21 mouse cellular contexts compared by ENCODE assay signal in genomic region chr6:121382071-121382470, GRCm38 (mm10). TPM values are rescaled to one million over a fixed set of nuclear protein-coding genes. Genes with fewer than 3 reads are reported as not detected.
A peak's percentile ranks its signal among the peaks of the same experiment; 100 is the strongest.
DNase-seq lines count a peak whose midpoint lies in the region; ATAC-seq lines count a peak whose summit lies in the region.
"Had no signal": no experiment of that assay in that cellular context is flagged by ENCODE, and none has a peak within 500 bp of the region (broad histone marks: within the 10 kb centered on the region; RNA-seq: fewer than 3 reads in every experiment).

No protein-coding gene starts in this region.

- no peak overlapping the region for H3K4me2 ChIP-seq in neural tube, embryonic 12.5 days (replicated peaks)
- H3K4me2 ChIP-seq: forebrain, embryonic 15.5 days; heart, embryonic 12.5 days; hindbrain, embryonic 13.5 days had no signal

- H3K36me3 ChIP-seq in neural tube, embryonic 12.5 days, result no peaks in the 10 kb centered on the region
- H3K36me3 ChIP-seq: forebrain, embryonic 15.5 days; G1E; heart, embryonic 12.5 days had no signal

- H3K4me1 ChIP-seq in neural tube, embryonic 12.5 days, result peaks cover 5% of the 10 kb centered on the region; the same call in 1 of the 2 replicates
- H3K4me1 ChIP-seq: forebrain, embryonic 15.5 days; heart, embryonic 12.5 days had no signal

- 0 out of 2 replicates have a peak, but pooled peaks have one; percentile 30 for ATAC-seq in neural tube, embryonic 12.5 days (ENCODE audit: low FRiP score, low read depth)
- ATAC-seq: forebrain, embryonic 15.5 days; intestine, embryonic 16.5 days had no signal

- H3K27ac ChIP-seq in neural tube, embryonic 12.5 days, result no peak overlapping the region
- H3K27ac ChIP-seq: forebrain, embryonic 15.5 days; hindbrain, embryonic 13.5 days had no signal

- no peaks in the 10 kb centered on the region for H3K27me3 ChIP-seq in neural tube, embryonic 12.5 days (replicated peaks)
- H3K27me3 ChIP-seq: forebrain, embryonic 15.5 days had no signal

- DNase-seq in gastrocnemius, postnatal 25 days, result peak; percentile 37
- DNase-seq in gastrocnemius, postnatal 4 days (ENCODE audit: low spot score in 2 of 2), result no peak
- peak; percentile 19 for DNase-seq in heart, adult 8-10 months (ENCODE audit: low spot score)
- DNase-seq in heart, postnatal 36 days, result no peak
- DNase-seq in neural tube, embryonic 10.5 days (ENCODE audit: extremely low spot score, low spot score), result no peak
- DNase-seq in skeletal muscle tissue, adult 2 months (ENCODE audit: low read depth, low spot score), result peak; percentile 35
- DNase-seq in right cerebral cortex, postnatal 10 days (ENCODE audit: low spot score in 2 of 2), result no peak
- DNase-seq: adrenal gland, postnatal 14 days; cerebellum, adult 18-20 months; cerebellum, adult 9-11 months; cerebellum, postnatal 36 days; gastrocnemius, postnatal 14 days; kidney, adult 2 months had no signal

- 54% methylated on average over 10 of the region's 10 CpGs for WGBS in neural tube, embryonic 12.5 days

- H3K9me3 ChIP-seq in neural tube, embryonic 12.5 days, result no peaks in the 10 kb centered on the region
- H3K9me3 ChIP-seq: forebrain, embryonic 15.5 days; heart, embryonic 12.5 days; hindbrain, embryonic 13.5 days had no signal

- no peak overlapping the region for H3K4me3 ChIP-seq in neural tube, embryonic 12.5 days
- H3K4me3 ChIP-seq: forebrain, embryonic 15.5 days; heart, embryonic 12.5 days; hindbrain, embryonic 13.5 days had no signal

- intact Hi-C loops in heart, postnatal 36 days (cut with DNase I), result no loop called here

- H3K9ac ChIP-seq in neural tube, embryonic 12.5 days, result no peak overlapping the region
- H3K9ac ChIP-seq: forebrain, embryonic 15.5 days; heart, embryonic 12.5 days; hindbrain, embryonic 13.5 days had no signal

RNA-seq across cellular contexts. Expression of gene Slc6a12, which starts 39.2 kb away (rescaled TPM):
- under 1 TPM in 1 of 2 experiments, not detected in 1; 0.32 TPM for total RNA-seq in gastrocnemius, postnatal 25 days (2021)
- under 1 TPM; 0.10 to 0.54 TPM for total RNA-seq in gastrocnemius, postnatal 4 days (2021)
- not detected for total RNA-seq in heart, adult 8-10 months (2022)
- total RNA-seq in heart, postnatal 36 days (2021), result not detected
- polyA plus RNA-seq in neural tube, embryonic 12.5 days (2016; fragmentation: Nextera tagmentation; extraction: Ambion mirVana), result 0.14 TPM in 1 of 2 replicates, not detected in the other
- total RNA-seq: G1E; hematopoietic stem cell, adult 5-6 weeks had no signal
- polyA plus RNA-seq: G1E; heart, embryonic 12.5 days; heart, embryonic 16.5 days had no signal

Comparison
In these comparisons a context has a peak if more than half of its experiments do, and no peak if none do; other contexts are left out.
1. DNase-seq: peak in gastrocnemius, postnatal 25 days (single experiment), heart, adult 8-10 months (single experiment) and skeletal muscle tissue, adult 2 months (single experiment); none in gastrocnemius, postnatal 4 days (0 of 2), heart, postnatal 36 days (0 of 2), neural tube, embryonic 10.5 days (single experiment) and right cerebral cortex, postnatal 10 days (0 of 2).